ENCODE assay signal across 8 mouse cellular contexts in genomic region chr15:34021857-34022256, GRCm38 (mm10).
DNase-seq lines count a peak whose midpoint lies in the region; TF ChIP-seq lines count a peak whose summit lies in the region.

No protein-coding gene starts in this region.

- TF ChIP-seq CTCF in cortical plate, adult 2 months (IDR thresholded peaks at IDR 0.05; ENCODE audit: extremely low read depth, insufficient read depth, low read length), result peak; percentile 81

- DNase-seq in A20 (ENCODE audit: low read depth, low spot score), result peak; percentile 73
- DNase-seq in adrenal gland, adult (ENCODE audit: inconsistent age in 2 of 2, low spot score in 1 of 2), result peak; percentile 53 to 90
- DNase-seq in gastrocnemius, postnatal 25 days, result peak; percentile 38
- peak; percentile 59 for DNase-seq in kidney, postnatal 14 days
- peak; percentile 41 to 42 for DNase-seq in lung, adult 18-20 months
- peak; percentile 14 for DNase-seq in ovary, adult 18-20 months (ENCODE audit: low spot score)
- DNase-seq in thymus, postnatal 10 days (ENCODE audit: low spot score in 2 of 2), result peak; percentile 5 to 59

- no peak overlapping the region for H3K4me3 ChIP-seq in cortical plate, adult 2 months (ENCODE audit: insufficient read depth, low read length)

- no peaks in the 10 kb centered on the region for H3K4me1 ChIP-seq in cortical plate, adult 2 months (ENCODE audit: control insufficient read depth, insufficient read depth, low read length)

- no peak overlapping the region for H3K27ac ChIP-seq in cortical plate, adult 2 months (ENCODE audit: insufficient read depth, low read length)

- no peak for TF ChIP-seq POLR2A in cortical plate, adult 2 months (IDR thresholded peaks at IDR 0.05; ENCODE audit: extremely low read depth, insufficient read depth, low read length)

Comparison
In these comparisons a context has a peak if more than half of its experiments do, and no peak if none do; other contexts are left out.
1. DNase-seq: peak in every context shown above with its lines; median percentile 73 in A20; 72 in adrenal gland, adult; 59 in kidney, postnatal 14 days; 42 in lung, adult 18-20 months; 38 in gastrocnemius, postnatal 25 days; 32 in thymus, postnatal 10 days; 14 in ovary, adult 18-20 months.